Mouse (Mus musculus): ENCODE results near the gene Acmsd.

Gene Acmsd

GRCm38 (mm10) chr1:127775206-127775720 lies 46.0 kb downstream of the Acmsd start:
- CTCF ChIA-PET, result interaction anchor here (0.6 kb wide), 1 partner anchor 345 kb away, joined by 3 read pairs; no protein-coding TSS in a partner anchor

- CTCF ChIA-PET, result no interaction called here
Observed at GRCm38 (mm10) chr1:127776246-127776645, 47.0 kb downstream of the Acmsd start.

- CTCF ChIA-PET, result no interaction called here
Observed at GRCm38 (mm10) chr1:127778611-127779010, 49.4 kb downstream of the Acmsd start.

GRCm38 (mm10) chr1:127780142-127780541 lies 50.9 kb downstream of the Acmsd start:
- CTCF ChIA-PET, result no interaction called here

- CTCF ChIA-PET, result no interaction called here
Observed at GRCm38 (mm10) chr1:127780849-127781248, 51.6 kb downstream of the Acmsd start.

GRCm38 (mm10) chr1:127783862-127784261 lies 54.6 kb downstream of the Acmsd start:
- CTCF ChIA-PET, result no interaction called here

GRCm38 (mm10) chr1:127785882-127786281 lies 56.7 kb downstream of the Acmsd start:
- CTCF ChIA-PET, result no interaction called here

- CTCF ChIA-PET, result no interaction called here
Observed at GRCm38 (mm10) chr1:127788943-127789342, 59.7 kb downstream of the Acmsd start.

GRCm38 (mm10) chr1:127793459-127793858 lies 64.2 kb downstream of the Acmsd start:
- CTCF ChIA-PET, result no interaction called here

GRCm38 (mm10) chr1:127795087-127795769 lies 66.0 kb downstream of the Acmsd start:
- CTCF ChIA-PET, result no interaction called here

- CTCF ChIA-PET, result no interaction called here
Observed at GRCm38 (mm10) chr1:127796341-127796740, 67.1 kb downstream of the Acmsd start.

GRCm38 (mm10) chr1:127796752-127797151 lies 67.5 kb downstream of the Acmsd start:
- CTCF ChIA-PET, result no interaction called here

- CTCF ChIA-PET, result interaction anchor here (0.6 kb wide), 1 partner anchor 353 kb away, joined by 3 read pairs; no protein-coding TSS in a partner anchor
Observed at GRCm38 (mm10) chr1:127802916-127803315, 73.7 kb downstream of the Acmsd start.

- CTCF ChIA-PET, result interaction anchor here (0.7 kb wide), 1 partner anchor 56 kb away, joined by 11 read pairs; no protein-coding TSS in a partner anchor
Observed at GRCm38 (mm10) chr1:127808671-127809070, 79.5 kb downstream of the Acmsd start.

GRCm38 (mm10) chr1:127812929-127813328 lies 83.7 kb downstream of the Acmsd start:
- CTCF ChIA-PET, result interaction anchor here (0.7 kb wide), 1 partner anchor 418 kb away, joined by 3 read pairs; no protein-coding TSS in a partner anchor

GRCm38 (mm10) chr1:127816381-127816780 lies 87.2 kb downstream of the Acmsd start:
- CTCF ChIA-PET, result no interaction called here
